In genomic region chr12:80538311-80538710, GRCm38 (mm10) we compare ENCODE assay signal across 23 mouse cellular contexts. TPM values are rescaled to one million over a fixed set of nuclear protein-coding genes. Genes with fewer than 3 reads are reported as not detected.
DNase-seq lines count a peak whose midpoint lies in the region; ATAC-seq and TF ChIP-seq lines count a peak whose summit lies in the region.
"Had no signal": no experiment of that assay in that cellular context is flagged by ENCODE, and none has a peak within 500 bp of the region (broad histone marks: within the 10 kb centered on the region; RNA-seq: fewer than 3 reads in every experiment).

No protein-coding gene starts in this region.

- no peaks in the 10 kb centered on the region for H3K9me3 ChIP-seq in kidney, postnatal 0 days (replicated peaks; ENCODE audit: low read length)
- no peaks in the 10 kb centered on the region for H3K9me3 ChIP-seq in lung, embryonic 15.5 days
- no peaks in the 10 kb centered on the region for H3K9me3 ChIP-seq in lung, postnatal 0 days (ENCODE audit: low read length)
- H3K9me3 ChIP-seq: embryonic facial prominence, embryonic 10.5 days; forebrain, embryonic 13.5 days; heart, embryonic 13.5 days; hindbrain, embryonic 12.5 days had no signal

- no peak for TF ChIP-seq POLR2A in lung, adult 2 months (IDR thresholded peaks at IDR 0.05; ENCODE audit: borderline replicate concordance, extremely low read depth, low read depth, low read length)

- H3K4me3 ChIP-seq in kidney, postnatal 0 days (replicated peaks; ENCODE audit: low read depth, low read length) = no peak overlapping the region
- H3K4me3 ChIP-seq in lung, embryonic 15.5 days = no peak overlapping the region
- no peak overlapping the region for H3K4me3 ChIP-seq in lung, adult 2 months (replicated peaks; ENCODE audit: extremely low read depth, low read depth, low read length)
- H3K4me3 ChIP-seq in lung, postnatal 0 days (ENCODE audit: low read depth, low read length) = no peak overlapping the region
- H3K4me3 ChIP-seq: embryonic facial prominence, embryonic 10.5 days; forebrain, embryonic 13.5 days; gastrocnemius, adult 2 months; heart, embryonic 13.5 days; hindbrain, embryonic 12.5 days had no signal

- DNase-seq in kidney, postnatal 0 days (ENCODE audit: low spot score) = peak; percentile 46
- no peak for DNase-seq in kidney, adult 9 months
- no peak for DNase-seq in lung, adult 2 months
- peak; percentile 63 for DNase-seq in lung, postnatal 0 days (ENCODE audit: low spot score)
- peak; percentile 19 for DNase-seq in lung, postnatal 36 days
- DNase-seq in left cerebral cortex, postnatal 14 days (ENCODE audit: low spot score in 2 of 2) = no peak
- DNase-seq in spleen, postnatal 14 days (ENCODE audit: low spot score in 2 of 2) = no peak
- DNase-seq: adrenal gland, adult 2 months; adrenal gland, postnatal 36 days; cerebellum, adult 2 months; cerebellum, postnatal 10 days; forebrain, postnatal 0 days; gastrocnemius, adult 2 months; gastrocnemius, postnatal 25 days; heart, postnatal 10 days; heart, postnatal 4 days had no signal

- no peak for TF ChIP-seq EP300 in lung, postnatal 0 days (IDR thresholded peaks at IDR 0.05)

- H3K36me3 ChIP-seq in kidney, postnatal 0 days (ENCODE audit: insufficient read depth, low read length) = no peaks in the 10 kb centered on the region
- H3K36me3 ChIP-seq in lung, embryonic 15.5 days = no peaks in the 10 kb centered on the region
- H3K36me3 ChIP-seq in lung, postnatal 0 days (ENCODE audit: insufficient read depth, low read length) = no peaks in the 10 kb centered on the region
- H3K36me3 ChIP-seq: embryonic facial prominence, embryonic 10.5 days; heart, embryonic 13.5 days; hindbrain, embryonic 12.5 days had no signal

- intact Hi-C loops in left cerebral cortex, postnatal 14 days (cut with DNase I) = no loop called here

- no peaks in the 10 kb centered on the region for H3K4me1 ChIP-seq in kidney, postnatal 0 days (replicated peaks; ENCODE audit: insufficient read depth, low read length)
- H3K4me1 ChIP-seq in lung, embryonic 15.5 days = peaks cover 4% of the 10 kb centered on the region; the same call in 1 of the 2 replicates
- H3K4me1 ChIP-seq in lung, adult 2 months (ENCODE audit: control insufficient read depth, insufficient read depth, low read length) = no peaks in the 10 kb centered on the region
- H3K4me1 ChIP-seq in lung, postnatal 0 days (ENCODE audit: insufficient read depth, low read depth, low read length) = no peaks in the 10 kb centered on the region
- H3K4me1 ChIP-seq: embryonic facial prominence, embryonic 10.5 days had no signal

- 46% methylated on average over 6 of the region's 6 CpGs for WGBS in kidney, postnatal 0 days
- WGBS in lung, embryonic 15.5 days = 31% methylated on average over 6 of the region's 6 CpGs
- WGBS in lung, adult 2 months = 45% methylated on average over 6 of the region's 6 CpGs
- WGBS in lung, postnatal 0 days = 26% methylated on average over 6 of the region's 6 CpGs

- no peak overlapping the region for H3K27ac ChIP-seq in kidney, postnatal 0 days
- H3K27ac ChIP-seq in lung, embryonic 15.5 days = no peak overlapping the region
- no peak overlapping the region for H3K27ac ChIP-seq in lung, postnatal 0 days (ENCODE audit: low read length)
- H3K27ac ChIP-seq: embryonic facial prominence, embryonic 10.5 days; forebrain, embryonic 13.5 days; gastrocnemius, adult 2 months; heart, embryonic 13.5 days; hindbrain, embryonic 12.5 days had no signal

- TF ChIP-seq CTCF in kidney, postnatal 0 days (IDR thresholded peaks at IDR 0.05; ENCODE audit: low read depth) = no peak
- TF ChIP-seq CTCF in lung, adult 2 months (IDR thresholded peaks at IDR 0.05; ENCODE audit: insufficient read depth, low read length) = no peak
- no peak for TF ChIP-seq CTCF in lung, postnatal 0 days (IDR thresholded peaks at IDR 0.05)

- no peak overlapping the region for H3K9ac ChIP-seq in kidney, postnatal 0 days (ENCODE audit: low read depth, low read length)
- H3K9ac ChIP-seq in lung, embryonic 15.5 days = no peak overlapping the region
- H3K9ac ChIP-seq in lung, postnatal 0 days (replicated peaks; ENCODE audit: low read depth) = no peak overlapping the region
- H3K9ac ChIP-seq: forebrain, embryonic 13.5 days; forebrain, postnatal 0 days; heart, embryonic 13.5 days; hindbrain, embryonic 12.5 days had no signal

- no peaks in the 10 kb centered on the region for H3K27me3 ChIP-seq in kidney, postnatal 0 days (ENCODE audit: insufficient read depth, low read length)
- no peaks in the 10 kb centered on the region for H3K27me3 ChIP-seq in lung, embryonic 15.5 days
- H3K27me3 ChIP-seq in lung, postnatal 0 days (replicated peaks; ENCODE audit: insufficient read depth, low read length) = no peaks in the 10 kb centered on the region
- H3K27me3 ChIP-seq: forebrain, embryonic 13.5 days; hindbrain, embryonic 12.5 days had no signal

- ATAC-seq in kidney, postnatal 0 days (replicated peaks; ENCODE audit: low FRiP score, low read depth) = no peak
- 0 out of 2 replicates have a peak, but pooled peaks have one; percentile 35 for ATAC-seq in lung, embryonic 15.5 days (ENCODE audit: borderline replicate concordance, extremely low read depth, low FRiP score, low TSS enrichment)
- ATAC-seq in lung, postnatal 0 days = peak; percentile 52; the same call in 1 of the 2 replicates
- ATAC-seq: forebrain, embryonic 13.5 days; forebrain, postnatal 0 days had no signal

- H3K4me2 ChIP-seq in kidney, postnatal 0 days (ENCODE audit: low read length) = no peak overlapping the region
- H3K4me2 ChIP-seq in lung, embryonic 15.5 days = no peak overlapping the region
- H3K4me2 ChIP-seq in lung, postnatal 0 days (replicated peaks; ENCODE audit: low read depth, low read length) = no peak overlapping the region
- H3K4me2 ChIP-seq: forebrain, embryonic 13.5 days; heart, embryonic 13.5 days; hindbrain, embryonic 12.5 days had no signal

RNA-seq across cellular contexts. Expression of gene Galnt16, which starts 20.2 kb away (rescaled TPM):
- 3.9 TPM in 2 replicates for polyA plus RNA-seq in kidney, postnatal 0 days (2015; fragmentation: Nextera tagmentation; extraction: Ambion mirVana)
- polyA plus RNA-seq in lung, embryonic 15.5 days (2015; fragmentation: Nextera tagmentation; extraction: Ambion mirVana) = 12.3 TPM in 2 replicates
- 2.6 and 2.7 TPM in 2 replicates for polyA plus RNA-seq in lung, adult 2 months (2012; rRNA removed)
- 5.5 and 5.6 TPM in 2 replicates for polyA plus RNA-seq in lung, postnatal 0 days (2015; fragmentation: Nextera tagmentation; extraction: Ambion mirVana)
- 10 to 100 TPM; 61.8 to 73.1 TPM for total RNA-seq in left cerebral cortex, postnatal 14 days (2021)
- total RNA-seq: CH12.LX; granulocyte monocyte progenitor cell, adult 5-6 weeks had no signal

Comparison
In these comparisons a context has a peak if more than half of its experiments do, and no peak if none do; other contexts are left out.
1. DNase-seq: peak in kidney, postnatal 0 days (single experiment), lung, postnatal 0 days (single experiment) and lung, postnatal 36 days (single experiment); none in kidney, adult 9 months (single experiment), lung, adult 2 months (single experiment), left cerebral cortex, postnatal 14 days (0 of 2) and spleen, postnatal 14 days (0 of 2).